ENCODE assay signal across 18 mouse cellular contexts in genomic region chr10:99827476-99827875, GRCm38 (mm10).
A peak's percentile ranks its signal among the peaks of the same experiment; 100 is the strongest.
DNase-seq lines count a peak whose midpoint lies in the region; ATAC-seq and TF ChIP-seq lines count a peak whose summit lies in the region.
"Had no signal": no experiment of that assay in that cellular context is flagged by ENCODE, and none has a peak within 500 bp of the region (broad histone marks: within the 10 kb centered on the region; RNA-seq: fewer than 3 reads in every experiment).

No protein-coding gene starts in this region.

- no peak overlapping the region for H3K4me3 ChIP-seq in forebrain, embryonic 14.5 days (ENCODE audit: low read depth, low read length)
- H3K4me3 ChIP-seq in forebrain, embryonic 12.5 days (replicated peaks) = no peak overlapping the region
- no peak overlapping the region for H3K4me3 ChIP-seq in forebrain, embryonic 13.5 days
- H3K4me3 ChIP-seq: embryonic facial prominence, embryonic 10.5 days; embryonic facial prominence, embryonic 12.5 days; forebrain, embryonic 10.5 days; forebrain, embryonic 15.5 days had no signal

- no peak for TF ChIP-seq POLR2A in brain, embryonic 14.5 days (IDR thresholded peaks at IDR 0.05; ENCODE audit: borderline replicate concordance, extremely low read depth, insufficient read depth, insufficient read length, poor library complexity, severe bottlenecking)

- H3K9ac ChIP-seq in forebrain, embryonic 14.5 days (ENCODE audit: low read length) = no peak overlapping the region
- no peak overlapping the region for H3K9ac ChIP-seq in forebrain, embryonic 12.5 days
- no peak overlapping the region for H3K9ac ChIP-seq in forebrain, embryonic 13.5 days
- H3K9ac ChIP-seq: embryonic facial prominence, embryonic 12.5 days; forebrain, embryonic 15.5 days; forebrain, postnatal 0 days had no signal

- WGBS in forebrain, embryonic 14.5 days = 63% methylated on average over 4 of the region's 4 CpGs
- 79% methylated on average over 4 of the region's 4 CpGs for WGBS in forebrain, embryonic 12.5 days
- 82% methylated on average over 4 of the region's 4 CpGs for WGBS in forebrain, embryonic 13.5 days

- no peak for ATAC-seq in forebrain, embryonic 14.5 days
- ATAC-seq in forebrain, embryonic 12.5 days (ENCODE audit: low FRiP score) = no peak
- ATAC-seq in forebrain, embryonic 13.5 days = no peak
- ATAC-seq: forebrain, embryonic 15.5 days; forebrain, postnatal 0 days had no signal

- no peaks in the 10 kb centered on the region for H3K27me3 ChIP-seq in forebrain, embryonic 14.5 days (replicated peaks; ENCODE audit: control insufficient read depth, insufficient read depth, low read length)
- H3K27me3 ChIP-seq in forebrain, embryonic 12.5 days = no peaks in the 10 kb centered on the region
- no peaks in the 10 kb centered on the region for H3K27me3 ChIP-seq in forebrain, embryonic 13.5 days
- H3K27me3 ChIP-seq: embryonic facial prominence, embryonic 12.5 days; forebrain, embryonic 15.5 days had no signal

- H3K4me2 ChIP-seq in forebrain, embryonic 14.5 days (ENCODE audit: low read length) = no peak overlapping the region
- no peak overlapping the region for H3K4me2 ChIP-seq in forebrain, embryonic 12.5 days
- H3K4me2 ChIP-seq in forebrain, embryonic 13.5 days = no peak overlapping the region
- H3K4me2 ChIP-seq: embryonic facial prominence, embryonic 12.5 days; forebrain, embryonic 15.5 days had no signal

- H3K27ac ChIP-seq in forebrain, embryonic 14.5 days (ENCODE audit: low read depth, low read length) = no peak overlapping the region
- no peak overlapping the region for H3K27ac ChIP-seq in forebrain, embryonic 12.5 days
- no peak overlapping the region for H3K27ac ChIP-seq in forebrain, embryonic 13.5 days
- H3K27ac ChIP-seq: embryonic facial prominence, embryonic 10.5 days; embryonic facial prominence, embryonic 12.5 days; forebrain, embryonic 10.5 days; forebrain, embryonic 15.5 days had no signal

- no peaks in the 10 kb centered on the region for H3K36me3 ChIP-seq in forebrain, embryonic 14.5 days (ENCODE audit: control insufficient read depth, insufficient read depth, low read length)
- H3K36me3 ChIP-seq in forebrain, embryonic 12.5 days (replicated peaks) = no peaks in the 10 kb centered on the region
- no peaks in the 10 kb centered on the region for H3K36me3 ChIP-seq in forebrain, embryonic 13.5 days (ENCODE audit: poor library complexity, severe bottlenecking)
- H3K36me3 ChIP-seq: embryonic facial prominence, embryonic 10.5 days; embryonic facial prominence, embryonic 12.5 days; forebrain, embryonic 10.5 days; forebrain, embryonic 15.5 days had no signal

- DNase-seq in forebrain, embryonic 14.5 days (ENCODE audit: low spot score) = peak; percentile 13
- DNase-seq in brain, embryonic 14.5 days (ENCODE audit: low read depth) = peak; percentile 48
- peak; percentile 64 for DNase-seq in fat pad, adult 2 months (ENCODE audit: extremely low read depth, low read depth, low spot score)
- DNase-seq in left cerebral cortex, adult 9 months (ENCODE audit: low spot score in 2 of 2) = no peak
- DNase-seq: adrenal gland, adult 2 months; adrenal gland, postnatal 10 days; adrenal gland, postnatal 25 days; cerebellum, adult 11-12 months; cerebellum, adult 8-10 months; cerebellum, adult 9-11 months; cerebellum, postnatal 25 days; forebrain, postnatal 0 days had no signal

- H3K9me3 ChIP-seq in forebrain, embryonic 14.5 days (replicated peaks; ENCODE audit: control insufficient read depth, low read length) = no peaks in the 10 kb centered on the region
- no peaks in the 10 kb centered on the region for H3K9me3 ChIP-seq in forebrain, embryonic 12.5 days
- no peaks in the 10 kb centered on the region for H3K9me3 ChIP-seq in forebrain, embryonic 13.5 days (replicated peaks)
- H3K9me3 ChIP-seq: embryonic facial prominence, embryonic 10.5 days; embryonic facial prominence, embryonic 12.5 days; forebrain, embryonic 10.5 days; forebrain, embryonic 15.5 days had no signal

- no peak for TF ChIP-seq CTCF in brain, embryonic 14.5 days (IDR thresholded peaks at IDR 0.05; ENCODE audit: borderline replicate concordance, extremely low read depth, insufficient read depth, insufficient read length)

- no peaks in the 10 kb centered on the region for H3K4me1 ChIP-seq in forebrain, embryonic 14.5 days (ENCODE audit: control insufficient read depth, insufficient read depth, low read length)
- no peaks in the 10 kb centered on the region for H3K4me1 ChIP-seq in forebrain, embryonic 12.5 days
- H3K4me1 ChIP-seq in forebrain, embryonic 13.5 days = no peaks in the 10 kb centered on the region
- H3K4me1 ChIP-seq: embryonic facial prominence, embryonic 10.5 days; embryonic facial prominence, embryonic 12.5 days; forebrain, embryonic 10.5 days; forebrain, embryonic 15.5 days had no signal

Comparison
In these comparisons a context has a peak if more than half of its experiments do, and no peak if none do; other contexts are left out.
1. DNase-seq: peak in forebrain, embryonic 14.5 days (single experiment), brain, embryonic 14.5 days (single experiment) and fat pad, adult 2 months (single experiment); none in left cerebral cortex, adult 9 months (0 of 2).